Mouse (Mus musculus) liver (tissue): Measurements from ENCODE around the gene Gnb3.
A peak's percentile ranks its signal among the peaks of the same experiment; 100 is the strongest.
"Not testable (repeated sequence)": the region's sequence is repeated elsewhere in the genome, so short reads cannot be mapped to it uniquely, and the experiment has no call there.

ENCODE experiments used
- DNase-seq: peaks from one replicate; pipeline ENCODE4 v3.0.0-alpha.2; 2020; ENCODE audit warnings: mixed read lengths

Gnb3 gene

DNA sequence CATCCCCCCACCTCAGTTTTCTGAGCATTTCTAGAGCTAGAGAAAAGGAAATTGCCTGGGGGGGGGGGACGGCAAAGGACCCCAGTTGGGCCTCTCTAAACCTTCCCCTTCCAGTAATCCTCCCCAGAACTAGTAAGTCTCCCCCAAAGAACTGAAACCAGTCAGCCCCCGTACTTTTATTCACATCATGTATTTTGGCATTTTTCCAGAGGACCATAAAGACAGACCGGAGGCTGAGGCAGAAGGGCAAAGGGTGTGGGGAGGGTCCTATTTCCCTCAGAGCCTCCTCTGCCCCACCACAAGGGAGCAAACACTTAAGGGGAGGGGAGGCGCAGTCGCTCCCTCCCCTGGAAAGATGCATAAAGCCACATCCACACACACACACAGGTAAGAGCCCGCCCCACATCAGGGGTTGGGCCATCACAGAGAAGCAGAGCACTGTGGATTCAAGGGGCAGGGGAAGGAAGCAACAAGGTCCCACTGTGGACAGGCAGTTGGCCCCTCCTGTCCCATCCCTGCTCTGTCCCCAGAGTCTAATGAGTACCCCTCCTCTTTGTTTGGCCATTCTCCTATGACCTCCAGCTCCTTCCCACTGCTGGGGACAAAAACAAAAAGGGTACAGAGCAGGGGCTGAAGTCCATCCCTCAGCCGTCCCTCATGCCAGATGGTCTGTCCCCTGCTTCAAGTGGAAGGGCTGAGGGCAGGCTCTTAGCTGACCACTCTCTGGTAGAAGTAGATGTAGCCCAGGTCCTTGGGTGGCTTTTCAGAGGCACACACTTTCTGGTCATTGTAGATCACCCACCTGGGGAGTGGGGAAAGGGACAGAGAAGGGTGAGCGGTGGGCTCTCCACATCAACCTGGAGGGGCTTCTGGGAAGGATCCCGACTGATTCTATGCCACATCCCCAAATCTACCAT is 25.0 kb downstream of the Gnb3 start:
- peak; percentile 3 for DNase-seq

GRCm38 (mm10) chr6:124814448-124814847 is 25.6 kb downstream of the Gnb3 start:
- no peak for DNase-seq

- DNase-seq, result peak; percentile 93
These were observed 26.1 kb downstream of the Gnb3 start, which contains the start of gene Tpi1 for GRCm38 (mm10) chr6:124813933-124814332. Gene Tpi1, minus strand, starts transcription at chr6:124814296.

DNA sequence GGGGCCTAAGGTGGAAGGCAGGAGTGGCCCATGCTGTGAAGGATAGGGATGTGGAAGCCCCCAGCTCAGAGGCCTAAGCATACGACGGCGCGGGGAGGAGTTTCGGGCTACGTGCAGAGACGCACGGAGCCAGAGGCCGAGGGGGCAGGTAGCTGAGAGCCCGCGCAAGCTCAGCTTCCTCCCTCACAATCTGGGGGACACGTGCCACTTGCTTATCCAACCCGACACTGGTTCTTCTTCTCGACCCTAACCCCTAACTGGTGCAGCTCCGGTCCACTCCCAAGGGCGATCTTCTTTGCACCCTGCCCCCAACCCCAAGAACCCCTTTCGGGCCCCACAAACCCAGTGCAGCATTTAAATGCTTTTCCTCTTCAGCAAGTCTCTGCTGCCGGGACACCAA is 26.6 kb downstream of the Gnb3 start:
- peak; percentile 85 for DNase-seq

DNA sequence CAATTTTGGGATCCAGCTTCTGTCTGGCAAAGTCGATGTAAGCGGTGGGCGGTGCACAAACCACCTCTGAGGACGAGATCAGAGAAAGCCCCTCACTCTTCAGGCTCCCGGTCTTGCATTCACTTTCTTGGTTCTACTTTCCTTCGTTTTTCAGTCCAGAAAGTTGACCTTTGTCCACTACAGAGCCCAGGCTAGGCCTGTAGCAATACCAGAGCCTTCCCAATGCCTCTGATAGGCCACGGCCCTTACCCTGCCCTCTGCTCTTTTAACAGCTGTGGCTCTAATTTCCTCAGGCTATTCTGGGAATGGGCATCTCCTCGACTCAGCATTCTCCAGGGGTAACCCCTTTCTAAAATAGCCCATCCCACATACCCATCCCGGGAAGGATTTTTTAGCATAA is 27.2 kb downstream of the Gnb3 start:
- peak; percentile 10 for DNase-seq

DNA sequence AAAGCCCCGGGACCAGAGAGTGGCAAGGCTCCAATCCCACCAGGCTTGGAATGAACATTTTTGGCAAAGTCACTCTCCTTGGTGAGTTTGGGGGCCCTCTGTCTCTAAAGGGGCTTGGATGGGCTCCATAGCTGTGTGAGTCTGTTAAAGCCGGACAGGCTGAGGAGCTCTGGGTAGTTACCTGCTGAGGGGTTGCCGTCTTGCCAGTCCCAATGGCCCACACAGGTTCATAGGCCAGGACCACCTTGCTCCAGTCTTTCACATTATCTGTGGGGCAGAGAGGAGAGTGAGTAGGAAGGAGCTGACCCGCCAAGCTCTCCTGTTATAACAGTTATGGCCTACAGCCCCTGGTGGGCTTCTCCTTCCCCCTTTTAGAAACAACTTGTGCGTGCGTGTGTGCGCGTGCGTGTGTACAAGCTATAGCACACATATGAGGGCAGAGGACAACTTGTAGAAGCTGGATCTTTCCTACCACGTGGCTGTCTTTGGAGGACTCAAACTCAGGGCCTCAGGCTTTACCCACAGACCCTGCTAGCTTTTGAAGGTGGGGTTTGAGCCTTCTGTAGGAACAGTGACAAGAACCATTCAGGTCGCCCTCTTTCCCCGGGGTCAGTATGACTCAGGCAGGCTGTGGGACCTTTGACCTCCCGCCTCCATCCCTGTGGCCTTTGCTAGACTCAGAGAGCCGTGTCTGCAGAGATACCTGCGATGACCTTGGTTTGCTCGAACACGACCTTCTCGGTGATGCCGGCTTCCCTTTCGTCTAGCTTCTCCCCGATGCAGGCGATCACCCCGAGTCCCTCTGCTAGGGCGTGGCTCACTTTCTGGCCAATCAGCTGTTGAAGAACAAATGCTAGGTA is 28.1 kb downstream of the Gnb3 start:
- DNase-seq, result peak; percentile 38

- peak; percentile 2 for DNase-seq
These were observed 28.7 kb downstream of the Gnb3 start for GRCm38 (mm10) chr6:124811403-124811665.

DNA sequence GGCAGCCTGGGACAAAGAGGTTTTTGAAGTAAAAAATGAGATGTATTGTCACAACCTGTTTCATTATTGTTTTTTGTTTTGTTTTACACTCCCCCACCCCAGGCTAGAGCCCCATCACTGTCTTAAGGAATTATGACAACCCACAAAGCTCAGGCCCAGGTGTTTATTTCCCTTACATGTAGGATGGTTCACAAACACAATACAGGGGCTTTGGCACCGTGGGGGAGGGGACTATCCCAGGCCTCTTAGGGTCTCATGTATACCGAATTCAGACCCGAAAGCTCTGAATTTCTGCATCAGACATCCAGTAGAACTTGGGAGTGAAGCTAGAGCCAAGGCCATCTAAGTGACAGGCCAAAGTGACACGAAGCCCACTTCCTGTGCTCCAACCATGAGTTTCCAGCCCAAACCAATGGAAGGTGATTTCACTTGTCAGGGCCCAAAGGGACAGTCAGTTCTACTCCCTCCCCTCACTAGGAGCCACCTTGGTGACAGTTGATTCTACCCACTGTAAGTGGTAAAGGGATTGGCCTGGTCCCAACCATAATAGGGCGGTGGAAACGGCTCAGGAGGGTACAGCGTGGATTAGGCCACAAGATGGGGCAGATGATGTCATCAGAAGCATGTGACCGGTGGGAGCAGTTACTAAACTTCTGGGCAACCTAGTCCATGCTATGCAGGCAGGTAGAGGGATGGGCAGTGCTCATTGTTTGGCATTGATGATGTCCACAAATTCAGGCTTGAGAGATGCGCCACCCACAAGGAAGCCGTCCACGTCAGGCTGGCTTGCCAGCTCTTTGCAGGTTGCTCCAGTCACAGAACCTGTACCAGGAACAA is 29.3 kb downstream of the Gnb3 start:
- DNase-seq, result not testable (repeated sequence)

DNA sequence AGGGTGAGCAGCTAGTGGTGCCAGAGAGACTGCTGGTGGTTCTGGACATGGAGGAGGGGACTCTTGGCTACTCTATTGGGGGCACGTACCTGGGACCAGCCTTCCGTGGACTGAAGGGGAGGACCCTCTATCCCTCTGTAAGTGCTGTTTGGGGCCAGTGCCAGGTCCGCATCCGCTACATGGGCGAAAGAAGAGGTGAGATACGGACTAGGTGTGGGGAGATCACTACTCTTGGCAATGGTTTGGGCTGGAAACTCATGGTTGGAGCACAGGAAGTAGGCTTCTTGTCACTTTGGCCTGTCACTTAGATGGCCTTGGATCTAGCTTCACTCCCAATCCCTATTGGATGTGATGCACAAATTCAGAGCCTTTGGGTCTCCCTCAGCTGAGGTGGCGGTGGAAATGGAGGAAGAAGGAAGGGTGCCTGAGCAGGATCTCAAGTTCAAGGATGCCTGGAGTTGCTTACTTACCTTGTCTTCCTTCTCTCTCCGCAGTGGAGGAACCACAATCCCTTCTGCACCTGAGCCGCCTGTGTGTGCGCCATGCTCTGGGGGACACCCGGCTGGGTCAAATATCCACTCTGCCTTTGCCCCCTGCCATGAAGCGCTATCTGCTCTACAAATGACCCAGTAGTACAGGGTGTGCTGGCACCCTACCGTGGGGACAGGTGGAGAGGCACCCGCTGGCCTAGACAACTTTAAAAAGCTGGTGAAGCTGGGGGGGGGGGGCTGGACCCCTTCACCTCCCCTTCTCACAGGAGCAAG is 30.1 kb downstream of the Gnb3 start:
- no peak for DNase-seq

- peak; percentile 91 for DNase-seq
These were observed 30.9 kb downstream of the Gnb3 start for GRCm38 (mm10) chr6:124809052-124809774.

DNA sequence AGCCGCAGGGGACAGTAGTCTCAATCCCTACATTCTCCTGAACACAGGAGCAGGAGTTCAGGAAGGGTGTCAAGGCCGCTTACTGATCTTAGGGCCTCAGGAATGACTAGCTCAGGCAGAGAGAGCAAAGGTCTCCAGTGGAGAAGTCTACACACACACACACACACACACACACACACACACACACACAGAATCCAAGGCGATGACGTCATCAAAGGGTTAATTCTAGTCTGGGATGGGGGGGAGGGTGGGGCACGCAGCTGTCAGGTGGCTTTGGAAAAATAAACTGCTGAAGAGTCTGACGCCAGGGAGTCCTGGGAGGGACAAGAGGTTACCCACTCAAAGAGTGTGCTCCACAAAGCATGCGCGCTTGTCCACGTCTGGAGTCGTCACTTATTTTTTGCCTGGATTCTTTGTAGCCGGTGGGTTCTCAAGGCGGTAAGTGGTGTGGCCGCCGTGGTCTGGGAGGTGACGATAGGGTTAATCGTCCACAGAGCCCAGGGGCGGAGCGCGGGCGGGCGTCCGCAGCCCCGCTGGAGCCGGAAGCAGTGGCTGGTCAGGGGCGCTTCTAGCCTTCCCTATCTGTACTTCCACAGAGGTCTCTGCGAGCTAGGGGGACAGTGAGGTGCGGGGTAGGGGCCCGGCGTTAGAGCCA is 31.6 kb downstream of the Gnb3 start, which contains the start of gene Spsb2:
Spsb2 (plus strand) TSS at position 304 of the 655 bp plus-strand sequence.
- peak; percentile 86 for DNase-seq

DNA sequence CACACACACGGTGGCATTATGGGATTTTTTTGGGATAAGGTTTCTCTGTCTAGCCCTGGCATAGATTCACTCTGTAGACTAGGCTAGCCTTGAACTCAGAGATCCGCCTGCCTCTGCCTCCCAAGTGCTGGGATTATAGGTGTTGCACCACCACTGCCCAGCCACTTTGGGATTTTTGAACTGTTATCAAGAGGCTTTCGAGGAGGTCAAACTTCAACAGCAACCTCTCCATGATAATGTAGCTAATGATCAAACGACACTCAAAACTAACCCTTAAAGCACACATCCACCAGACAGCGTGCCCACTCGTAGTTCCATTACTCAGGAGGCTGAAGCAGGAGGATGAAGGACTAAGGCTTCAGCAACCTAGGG is 32.1 kb downstream of the Gnb3 start:
- DNase-seq, result no peak

- no peak for DNase-seq
These were observed 32.7 kb downstream of the Gnb3 start for GRCm38 (mm10) chr6:124807366-124807765.

GRCm38 (mm10) chr6:124806446-124807140 is 33.5 kb downstream of the Gnb3 start:
- DNase-seq, result no peak

DNA sequence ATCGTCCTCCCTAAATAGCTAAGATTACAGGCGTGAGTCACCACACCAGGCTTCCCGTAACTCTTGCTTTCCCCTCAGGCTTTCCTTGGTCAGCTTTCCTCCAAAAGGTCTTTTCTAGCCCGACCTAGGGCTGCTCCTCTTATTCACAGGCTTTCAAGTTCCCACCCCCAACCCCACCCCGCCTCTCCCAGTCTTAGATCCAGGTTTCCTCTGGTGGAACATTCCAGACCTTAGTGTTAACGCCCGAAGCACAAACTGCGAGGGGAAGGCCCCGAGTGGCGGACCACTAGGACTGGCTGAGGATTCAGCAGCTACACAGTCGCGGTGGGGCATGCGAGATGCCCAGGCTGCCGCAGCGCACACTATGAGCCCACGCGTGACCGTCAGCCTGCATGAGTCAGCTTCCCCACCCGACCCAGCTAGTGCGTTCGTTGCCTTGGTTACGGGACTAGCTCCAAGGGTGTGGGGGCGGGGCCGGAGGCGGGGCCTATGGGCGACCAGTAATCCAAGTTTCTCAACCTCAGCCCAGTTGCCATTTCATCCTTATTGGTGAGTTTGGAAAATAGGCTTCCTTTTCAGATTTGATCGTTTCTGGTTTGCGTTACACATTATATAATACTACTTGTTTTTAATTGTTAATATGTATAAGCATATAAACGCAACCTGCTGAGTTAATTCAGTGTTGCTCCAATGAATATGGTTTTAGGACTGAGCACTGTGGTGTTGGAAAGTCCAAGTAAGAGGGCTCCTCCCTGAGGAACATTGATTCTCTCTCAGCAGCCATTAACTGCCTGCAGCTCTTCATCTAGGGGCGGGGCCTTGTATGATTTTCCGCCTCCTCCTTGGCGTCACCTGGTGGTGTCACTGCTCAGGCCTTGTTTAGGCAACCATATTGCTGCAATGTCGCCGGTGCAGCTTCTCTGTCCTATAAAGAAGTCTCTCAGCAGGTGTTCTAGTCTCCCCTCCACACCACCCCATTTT is 34.4 kb downstream of the Gnb3 start:
- DNase-seq, result peak; percentile 98

- DNase-seq, result no peak
These were observed 35.7 kb downstream of the Gnb3 start for GRCm38 (mm10) chr6:124804341-124804740.

GRCm38 (mm10) chr6:124803691-124804090 is 36.4 kb downstream of the Gnb3 start:
- not testable (repeated sequence) for DNase-seq

GRCm38 (mm10) chr6:124803061-124803460 is 37.0 kb downstream of the Gnb3 start:
- no peak for DNase-seq

DNA sequence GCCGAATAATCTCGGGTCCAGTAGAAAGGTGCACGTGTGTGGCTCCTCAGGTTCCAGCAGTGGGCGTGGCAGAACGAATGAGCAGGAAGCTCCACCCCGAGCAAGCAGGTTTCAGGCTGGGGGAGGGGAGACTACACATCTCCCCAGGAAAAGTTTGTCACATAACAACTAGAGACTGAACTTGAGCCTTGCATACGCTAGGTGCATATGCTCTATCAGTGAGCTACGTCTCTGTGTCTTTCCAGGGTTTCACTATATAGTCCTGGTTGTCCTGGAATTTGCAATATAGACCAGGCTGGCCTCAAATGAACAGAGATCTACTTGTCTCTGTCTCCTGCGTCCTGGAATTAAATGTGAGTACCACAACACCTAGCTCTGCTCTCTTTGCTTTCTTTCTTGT is 37.7 kb downstream of the Gnb3 start:
- peak; percentile 39 for DNase-seq
